In genomic region chr1:84366553-84366952, GRCm38 (mm10) we compare ENCODE assay signal across 15 mouse cellular contexts.
"Had no signal": no experiment of that assay in that cellular context is flagged by ENCODE, and none has a peak within 500 bp of the region (broad histone marks: within the 10 kb centered on the region; RNA-seq: fewer than 3 reads in every experiment).

No protein-coding gene starts in this region.

- DNase-seq: liver, postnatal 0 days; lung, adult 2 months; lung, postnatal 14 days; lung, postnatal 36 days; midbrain, embryonic 14.5 days; retina, postnatal 1 day; right cerebral cortex, adult 18-20 months; right cerebral cortex, postnatal 25 days; right cerebral cortex, postnatal 4 days; spleen, adult 18-20 months; thymus, adult 18-20 months; thymus, postnatal 14 days; thymus, postnatal 36 days had no signal

- ATAC-seq: liver, postnatal 0 days; lung, postnatal 0 days; midbrain, embryonic 16.5 days had no signal
